Mouse (Mus musculus): ENCODE data around the gene Smarcb1. TPM values are rescaled to one million over a fixed set of nuclear protein-coding genes. Genes with fewer than 3 reads are reported as not detected.

Smarcb1 gene
- total and polyA plus RNA-seq, 3 experiments, result 76.2 to 96.0 (median 94.9) TPM

DNA sequence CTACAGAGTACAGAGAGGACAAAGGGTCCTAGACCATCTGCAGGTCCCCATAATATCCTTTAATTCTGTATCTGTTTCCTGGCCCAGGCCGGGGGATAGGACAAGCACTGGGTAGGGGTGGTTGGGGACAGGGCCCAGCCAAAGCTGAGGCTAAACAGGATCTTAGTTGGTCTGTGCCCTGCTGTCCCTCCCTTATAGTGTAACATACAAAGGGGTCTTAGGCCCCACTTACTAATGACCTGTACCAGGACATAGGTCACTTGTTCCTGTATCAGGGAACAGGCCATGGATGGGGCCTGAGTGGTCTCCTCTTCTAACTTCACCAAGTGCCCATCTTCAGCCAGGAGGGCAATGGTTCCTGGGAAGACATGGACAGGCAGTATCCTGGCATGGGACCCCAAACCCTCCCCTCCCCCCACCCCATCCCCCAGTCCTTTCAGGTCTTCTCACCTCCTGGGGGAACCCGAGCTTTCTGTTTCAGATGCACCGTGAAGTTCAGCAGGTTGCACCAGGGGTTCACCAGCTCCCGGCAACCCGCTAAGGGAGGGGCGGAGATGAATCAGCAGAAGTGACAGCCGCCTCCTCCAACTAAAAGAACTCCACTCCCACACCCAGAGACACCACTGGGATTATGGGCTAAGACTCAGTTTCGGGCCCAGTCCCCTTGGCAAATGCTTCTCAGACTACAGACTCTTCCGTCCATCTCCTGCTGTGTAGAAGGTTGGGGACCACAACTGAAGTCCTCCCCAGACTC lies 18.2 kb upstream of the Smarcb1 start:
- in situ Hi-C loops (cut with MboI; ENCODE audit: low pct_ligation_motif_present, low pct_unique_long_range_greater_than_20kb, low sequenced_read_pairs), result loop anchor here (5.0 kb wide), 1 partner anchor 42 kb away; no protein-coding TSS in a partner anchor
- TF ChIP-seq ZKSCAN1 (IDR thresholded peaks at IDR 0.05; ENCODE audit: borderline replicate concordance, low read depth, low read length) (no peak), USF1 (IDR thresholded peaks at IDR 0.05; ENCODE audit: low read depth, low read length) (no peak), POLR2A (IDR thresholded peaks at IDR 0.05; ENCODE audit: low read depth, low read length) (peak; percentile 27; the same call in 1 of the 2 replicates), ZMIZ1 (IDR thresholded peaks at IDR 0.05; ENCODE audit: low read depth, low read length) (no peak), MAFK (IDR thresholded peaks at IDR 0.05; ENCODE audit: insufficient replicate concordance, low read length) (no peak), USF2 (conservative IDR thresholded peaks at IDR 0.05; ENCODE audit: low read depth, low read length) (no peak), CHD2 (IDR thresholded peaks at IDR 0.05; ENCODE audit: low read length) (peak; percentile 78), CTCF (conservative IDR thresholded peaks at IDR 0.05 in 1 of 2, IDR thresholded peaks at IDR 0.05 in 1 of 2; ENCODE audit: low read depth in 2 of 2, low read length in 2 of 2) (no peak), NRF1 (IDR thresholded peaks at IDR 0.05; ENCODE audit: low read depth, low read length) (no peak), UBTF (IDR thresholded peaks at IDR 0.05; ENCODE audit: low read depth, low read length) (no peak), EP300 (IDR thresholded peaks at IDR 0.05; ENCODE audit: low read length) (no peak), IRF4 (IDR thresholded peaks at IDR 0.05; ENCODE audit: low read depth, low read length) (peak; percentile 32; the same call in 1 of the 2 replicates)
- H3K27me3 ChIP-seq (replicated peaks), result peaks cover 1% of the 10 kb centered on the region
- dilution Hi-C loops (cut with MboI; ENCODE audit: extremely low pct_ligation_motif_present, extremely low pct_unique_long_range_greater_than_20kb, low sequenced_read_pairs), result no loop called here
- H3K79me2 ChIP-seq (replicated peaks; ENCODE audit: control insufficient read depth, extremely low read depth, insufficient read depth, poor library complexity, severe bottlenecking), result no peaks in the 10 kb centered on the region
- peaks cover 20 to 72% of the 10 kb centered on the region in 2 experiments for H3K4me1 ChIP-seq (ENCODE audit: control insufficient read depth in 1 of 2, insufficient read depth in 2 of 2)
- peak; percentile 46 for DNase-seq (ENCODE audit: extremely low read depth)
- H3K9me3 ChIP-seq (replicated peaks; ENCODE audit: low read length), result no peaks in the 10 kb centered on the region
- H3K9ac ChIP-seq (ENCODE audit: insufficient read depth, low read depth), result peak overlapping the region; percentile 43
- H3K36me3 ChIP-seq (replicated peaks in 1 of 2; ENCODE audit: control insufficient read depth in 1 of 2, insufficient read depth in 1 of 2, low read length in 1 of 2), result peaks cover 0 to 15% of the 10 kb centered on the region in 2 experiments
- H3K4me2 ChIP-seq (ENCODE audit: insufficient read depth, low read depth, poor library complexity, severe bottlenecking), result peak overlapping the region; percentile 65
- peak overlapping the region in 2 of 3 experiments; percentile 23 to 38 for H3K4me3 ChIP-seq (replicated peaks in 1 of 3; ENCODE audit: low read depth in 2 of 3, low read length in 2 of 3, poor library complexity in 1 of 3)
- H3K27ac ChIP-seq (ENCODE audit: insufficient read depth, low read depth), result peak overlapping the region; percentile 78

DNA sequence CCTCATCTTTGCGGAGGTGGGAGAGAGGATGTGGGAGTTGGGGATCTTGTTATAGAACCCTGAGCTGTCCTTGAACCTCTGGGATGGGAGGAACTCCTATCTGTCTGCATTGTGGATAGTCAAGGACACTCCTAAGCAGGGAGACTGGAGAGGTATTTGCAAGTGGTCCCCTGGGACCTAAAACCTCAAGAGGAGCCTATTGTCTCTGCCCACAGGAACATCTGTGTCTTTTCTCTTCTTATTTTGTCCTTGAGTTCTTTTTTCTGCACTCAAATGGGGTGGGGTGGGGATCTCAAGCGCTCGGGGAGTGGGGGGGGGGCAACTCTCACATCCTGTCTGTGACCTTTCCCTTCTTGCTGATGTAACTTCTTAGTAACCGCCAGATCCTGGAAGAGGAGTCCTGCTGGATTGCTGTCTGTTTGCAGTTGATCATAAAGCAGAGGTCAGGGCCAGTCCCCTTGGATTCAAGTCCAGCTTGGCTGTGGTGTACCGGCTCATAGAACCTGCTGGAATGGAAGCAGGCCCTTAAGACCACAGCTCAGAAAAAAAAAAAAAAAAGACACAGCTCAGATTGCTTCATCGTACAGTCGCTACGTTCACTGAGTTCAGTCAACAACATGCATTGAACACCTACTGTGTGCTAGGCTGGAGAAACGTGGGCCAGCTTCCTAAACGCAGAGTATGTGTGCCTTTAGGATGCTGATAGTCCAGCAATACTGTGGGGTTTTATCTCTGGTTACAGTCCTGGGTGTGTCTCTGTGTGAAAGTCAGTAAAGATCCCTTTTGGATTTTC lies 16.6 kb upstream of the Smarcb1 start:
- Histone ChIP-seq H3K79me2 (replicated peaks; ENCODE audit: control insufficient read depth, extremely low read depth, insufficient read depth, poor library complexity, severe bottlenecking) (no peaks in the 10 kb centered on the region), H3K4me1 (ENCODE audit: control insufficient read depth in 1 of 2, insufficient read depth in 2 of 2) (peaks cover 22 to 63% of the 10 kb centered on the region in 2 experiments), H3K36me3 (replicated peaks in 1 of 2; ENCODE audit: control insufficient read depth in 1 of 2, insufficient read depth in 1 of 2, low read length in 1 of 2) (peaks cover 0 to 15% of the 10 kb centered on the region in 2 experiments), H3K4me3 (replicated peaks in 1 of 3; ENCODE audit: low read depth in 2 of 3, low read length in 2 of 3, poor library complexity in 1 of 3) (peak overlapping the region in 2 of 3 experiments; percentile 40 to 49), H3K9ac (ENCODE audit: insufficient read depth, low read depth) (peak overlapping the region; percentile 75), H3K27me3 (replicated peaks) (peaks cover 8% of the 10 kb centered on the region), H3K4me2 (ENCODE audit: insufficient read depth, low read depth, poor library complexity, severe bottlenecking) (peak overlapping the region; percentile 90), H3K9me3 (replicated peaks; ENCODE audit: low read length) (no peaks in the 10 kb centered on the region), H3K27ac (ENCODE audit: insufficient read depth, low read depth) (peak overlapping the region; percentile 99)
- peak; percentile 90 for DNase-seq (ENCODE audit: extremely low read depth)
- dilution Hi-C loops (cut with MboI; ENCODE audit: extremely low pct_ligation_motif_present, extremely low pct_unique_long_range_greater_than_20kb, low sequenced_read_pairs), result no loop called here
- in situ Hi-C loops (cut with MboI; ENCODE audit: low pct_ligation_motif_present, low pct_unique_long_range_greater_than_20kb, low sequenced_read_pairs), result loop anchor here (5.0 kb wide), 1 partner anchor 41 kb away; no protein-coding TSS in a partner anchor
- TF ChIP-seq USF2 (conservative IDR thresholded peaks at IDR 0.05; ENCODE audit: low read depth, low read length), result no peak
- TF ChIP-seq NRF1 (IDR thresholded peaks at IDR 0.05; ENCODE audit: low read depth, low read length), result no peak
- no peak for TF ChIP-seq USF1 (IDR thresholded peaks at IDR 0.05; ENCODE audit: low read depth, low read length)
- no peak for TF ChIP-seq E2F4 (IDR thresholded peaks at IDR 0.05; ENCODE audit: insufficient replicate concordance, low read depth, low read length)
- TF ChIP-seq ZMIZ1 (IDR thresholded peaks at IDR 0.05; ENCODE audit: low read depth, low read length), result no peak
- no peak for TF ChIP-seq RAD21 (IDR thresholded peaks at IDR 0.05; ENCODE audit: low read depth, low read length)
- TF ChIP-seq RCOR1 (conservative IDR thresholded peaks at IDR 0.05; ENCODE audit: low read depth, low read length), result no peak
- no peak for TF ChIP-seq MYC (IDR thresholded peaks at IDR 0.05; ENCODE audit: low read depth, low read length)
- TF ChIP-seq ZC3H11A (IDR thresholded peaks at IDR 0.05; ENCODE audit: low read depth, low read length), result no peak
- TF ChIP-seq MAX (IDR thresholded peaks at IDR 0.05; ENCODE audit: low read length), result no peak
- TF ChIP-seq JUN (IDR thresholded peaks at IDR 0.05; ENCODE audit: insufficient read depth, low read depth, low read length), result no peak
- peak; percentile 72; the same call in 1 of the 2 replicates for TF ChIP-seq MAZ (IDR thresholded peaks at IDR 0.05; ENCODE audit: low read depth, low read length)
- peak; percentile 37; the same call in 1 of the 2 replicates for TF ChIP-seq BHLHE40 (IDR thresholded peaks at IDR 0.05; ENCODE audit: low read depth, low read length)
- no peak for TF ChIP-seq GABPA (IDR thresholded peaks at IDR 0.05; ENCODE audit: insufficient replicate concordance, low read depth, low read length)
- TF ChIP-seq SMC3 (IDR thresholded peaks at IDR 0.05; ENCODE audit: low read depth, low read length), result no peak
- peak; percentile 84 for TF ChIP-seq ZNF384 (IDR thresholded peaks at IDR 0.05; ENCODE audit: low read depth, low read length)
- no peak for TF ChIP-seq UBTF (IDR thresholded peaks at IDR 0.05; ENCODE audit: low read depth, low read length)
- no peak; the same call in 1 of the 2 replicates for TF ChIP-seq CHD1 (IDR thresholded peaks at IDR 0.05; ENCODE audit: low read depth, low read length)
- no peak; the same call in 1 of the 2 replicates for TF ChIP-seq HCFC1 (IDR thresholded peaks at IDR 0.05; ENCODE audit: low read depth, low read length)
- TF ChIP-seq KAT2A (IDR thresholded peaks at IDR 0.05; ENCODE audit: insufficient replicate concordance, low read length), result 0 out of 2 replicates have a peak, but pooled peaks have one; percentile 52
- no peak for TF ChIP-seq NELFE (IDR thresholded peaks at IDR 0.05; ENCODE audit: low read depth, low read length)
